ENCODE assay signal across 21 mouse cellular contexts in the genomic region with DNA sequence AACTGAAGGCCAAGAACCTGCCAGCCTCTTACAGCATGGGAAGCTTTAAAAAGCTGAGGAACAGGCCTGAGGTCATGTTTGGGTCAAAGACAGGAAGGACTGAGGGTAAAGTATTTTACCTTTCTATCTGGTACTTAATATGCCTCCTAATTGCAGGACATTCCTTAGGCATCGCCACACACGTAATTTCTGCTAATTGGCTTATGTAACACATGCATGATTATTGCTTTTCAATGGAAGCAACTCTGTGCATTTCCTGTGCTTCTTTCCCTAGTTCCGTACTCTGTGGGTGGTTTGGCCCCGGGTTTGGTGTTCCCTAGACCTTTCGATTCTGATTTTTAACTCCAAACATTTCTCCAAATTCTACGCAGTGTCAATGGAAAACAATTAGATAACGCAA.
"Had no signal": no experiment of that assay in that cellular context is flagged by ENCODE, and none has a peak within 500 bp of the region (broad histone marks: within the 10 kb centered on the region; RNA-seq: fewer than 3 reads in every experiment).

No protein-coding gene starts in this region.

- H3K9me3 ChIP-seq: limb, embryonic 10.5 days; limb, embryonic 13.5 days; liver, embryonic 12.5 days; liver, embryonic 15.5 days; lung, embryonic 15.5 days; midbrain, embryonic 12.5 days; midbrain, embryonic 15.5 days; neural tube, embryonic 13.5 days; stomach, embryonic 15.5 days had no signal

- ATAC-seq: liver, embryonic 12.5 days; midbrain, embryonic 15.5 days had no signal

- H3K27ac ChIP-seq: limb, embryonic 10.5 days; limb, embryonic 13.5 days; liver, embryonic 12.5 days; liver, embryonic 15.5 days; lung, embryonic 15.5 days; midbrain, embryonic 12.5 days; midbrain, embryonic 15.5 days; neural tube, embryonic 13.5 days; stomach, embryonic 15.5 days had no signal

- H3K4me1 ChIP-seq: liver, embryonic 12.5 days; liver, embryonic 15.5 days had no signal

- H3K4me2 ChIP-seq: limb, embryonic 13.5 days; liver, embryonic 12.5 days; liver, embryonic 15.5 days; lung, embryonic 15.5 days; midbrain, embryonic 12.5 days; midbrain, embryonic 15.5 days; neural tube, embryonic 13.5 days; stomach, embryonic 15.5 days had no signal

- H3K4me3 ChIP-seq: limb, embryonic 10.5 days; limb, embryonic 13.5 days; liver, embryonic 12.5 days; liver, embryonic 15.5 days; lung, embryonic 15.5 days; midbrain, embryonic 12.5 days; midbrain, embryonic 15.5 days; myocyte; neural tube, embryonic 13.5 days; stomach, embryonic 15.5 days had no signal

- H3K9ac ChIP-seq: limb, embryonic 13.5 days; liver, embryonic 12.5 days; liver, embryonic 15.5 days; lung, embryonic 15.5 days; midbrain, embryonic 12.5 days; midbrain, embryonic 15.5 days; stomach, embryonic 15.5 days had no signal

- H3K36me3 ChIP-seq: limb, embryonic 10.5 days; limb, embryonic 13.5 days; liver, embryonic 12.5 days; liver, embryonic 15.5 days; lung, embryonic 15.5 days; midbrain, embryonic 12.5 days; midbrain, embryonic 15.5 days; neural tube, embryonic 13.5 days; stomach, embryonic 15.5 days had no signal

- H3K27me3 ChIP-seq: lung, embryonic 15.5 days; midbrain, embryonic 15.5 days; neural tube, embryonic 13.5 days; stomach, embryonic 15.5 days had no signal

- DNase-seq: kidney, adult 18-20 months; kidney, adult 9 months; kidney, postnatal 14 days; liver; lung, adult 18-20 months; lung, postnatal 10 days; lung, postnatal 36 days; right cerebral cortex, adult 18-20 months; right cerebral cortex, postnatal 14 days; spleen, adult 18-20 months; thymus, postnatal 25 days had no signal
